Mouse (Mus musculus): ENCODE results near the gene Cma1. TPM values are rescaled to one million over a fixed set of nuclear protein-coding genes. Genes with fewer than 3 reads are reported as not detected.
"Not testable (repeated sequence)": the region's sequence is repeated elsewhere in the genome, so short reads cannot be mapped to it uniquely, and the experiment has no call there.

Cma1 gene
- 1.8 and 1.9 TPM in 2 replicates for polyA plus RNA-seq (2012; rRNA removed)

- no peaks in the 10 kb centered on the region for H3K4me1 ChIP-seq (ENCODE audit: control insufficient read depth, insufficient read depth, low read length)
- 83% methylated on average over 4 of the region's 4 CpGs for WGBS
- DNase-seq = no peak
- TF ChIP-seq CTCF (IDR thresholded peaks at IDR 0.05; ENCODE audit: insufficient read depth, low read length) = no peak
- TF ChIP-seq POLR2A (IDR thresholded peaks at IDR 0.05; ENCODE audit: borderline replicate concordance, extremely low read depth, low read depth, low read length) = no peak
- H3K4me3 ChIP-seq (replicated peaks; ENCODE audit: extremely low read depth, low read depth, low read length) = no peak within 1 kb of the TSS
Measured at GRCm38 (mm10) chr14:55944575-55944974, at the start of gene Cma1. Cma1 (minus strand) TSS chr14:55944675.

GRCm38 (mm10) chr14:55987464-55987863 lies 43.0 kb upstream of the Cma1 start:
- 80% methylated on average over 2 of the region's 3 CpGs for WGBS
- DNase-seq; H3K4me1 ChIP-seq (ENCODE audit: control insufficient read depth, insufficient read depth, low read length); H3K4me3 ChIP-seq (replicated peaks; ENCODE audit: extremely low read depth, low read depth, low read length): not testable (repeated sequence)

- not testable (repeated sequence) for H3K4me1 ChIP-seq (ENCODE audit: control insufficient read depth, insufficient read depth, low read length); H3K4me3 ChIP-seq (replicated peaks; ENCODE audit: extremely low read depth, low read depth, low read length); DNase-seq
- WGBS = 63% methylated on average over 2 of the region's 2 CpGs
Measured at GRCm38 (mm10) chr14:55963900-55964299, 19.4 kb upstream of the Cma1 start.

GRCm38 (mm10) chr14:55963263-55963662 lies 18.8 kb upstream of the Cma1 start:
- H3K4me3 ChIP-seq (replicated peaks; ENCODE audit: extremely low read depth, low read depth, low read length) = no peak overlapping the region
- no peak for DNase-seq
- no peaks in the 10 kb centered on the region for H3K4me1 ChIP-seq (ENCODE audit: control insufficient read depth, insufficient read depth, low read length)
- WGBS = 57% methylated on average over 1 of the region's 1 CpGs
- TF ChIP-seq POLR2A (IDR thresholded peaks at IDR 0.05; ENCODE audit: borderline replicate concordance, extremely low read depth, low read depth, low read length) (no peak), CTCF (IDR thresholded peaks at IDR 0.05; ENCODE audit: insufficient read depth, low read length) (no peak)

- H3K4me1 ChIP-seq (ENCODE audit: control insufficient read depth, insufficient read depth, low read length) = no peaks in the 10 kb centered on the region
- no peak for TF ChIP-seq POLR2A (IDR thresholded peaks at IDR 0.05; ENCODE audit: borderline replicate concordance, extremely low read depth, low read depth, low read length)
- no peak within 1 kb of the TSS for H3K4me3 ChIP-seq (replicated peaks; ENCODE audit: extremely low read depth, low read depth, low read length)
- WGBS = 69% methylated on average over 6 of the region's 6 CpGs
- DNase-seq = no peak
Measured at GRCm38 (mm10) chr14:55950346-55951030, 6.0 kb upstream of the Cma1 start, which contains the start of gene Cma2. Cma2 (plus strand) TSS chr14:55950980.

GRCm38 (mm10) chr14:55946269-55946969 lies 1.9 kb upstream of the Cma1 start:
- TF ChIP-seq CTCF (IDR thresholded peaks at IDR 0.05; ENCODE audit: insufficient read depth, low read length) (no peak), POLR2A (IDR thresholded peaks at IDR 0.05; ENCODE audit: borderline replicate concordance, extremely low read depth, low read depth, low read length) (no peak)
- 22% methylated on average over 2 of the region's 2 CpGs for WGBS
- no peaks in the 10 kb centered on the region for H3K4me1 ChIP-seq (ENCODE audit: control insufficient read depth, insufficient read depth, low read length)
- no peak for DNase-seq
- H3K4me3 ChIP-seq (replicated peaks; ENCODE audit: extremely low read depth, low read depth, low read length) = no peak overlapping the region

- DNase-seq = no peak
- Histone ChIP-seq H3K4me1 (ENCODE audit: control insufficient read depth, insufficient read depth, low read length) (no peaks in the 10 kb centered on the region), H3K4me3 (replicated peaks; ENCODE audit: extremely low read depth, low read depth, low read length) (no peak overlapping the region)
- 76% methylated on average over 11 of the region's 11 CpGs for WGBS
- TF ChIP-seq CTCF (IDR thresholded peaks at IDR 0.05; ENCODE audit: insufficient read depth, low read length) = no peak
- no peak for TF ChIP-seq POLR2A (IDR thresholded peaks at IDR 0.05; ENCODE audit: borderline replicate concordance, extremely low read depth, low read depth, low read length)
Measured at GRCm38 (mm10) chr14:55943601-55944000, 874 bp downstream of the Cma1 start.

- 32% methylated on average over 7 of the region's 7 CpGs for WGBS
- Histone ChIP-seq H3K4me3 (replicated peaks; ENCODE audit: extremely low read depth, low read depth, low read length) (no peak overlapping the region), H3K4me1 (ENCODE audit: control insufficient read depth, insufficient read depth, low read length) (no peaks in the 10 kb centered on the region)
- no peak for DNase-seq
- TF ChIP-seq CTCF (IDR thresholded peaks at IDR 0.05; ENCODE audit: insufficient read depth, low read length) = no peak
- no peak for TF ChIP-seq POLR2A (IDR thresholded peaks at IDR 0.05; ENCODE audit: borderline replicate concordance, extremely low read depth, low read depth, low read length)
Measured at GRCm38 (mm10) chr14:55940070-55940800, 4.2 kb downstream of the Cma1 start.

GRCm38 (mm10) chr14:55933586-55933985 lies 10.9 kb downstream of the Cma1 start:
- WGBS = 13% methylated on average over 7 of the region's 7 CpGs
- peak; percentile 68 for DNase-seq
- TF ChIP-seq POLR2A (IDR thresholded peaks at IDR 0.05; ENCODE audit: borderline replicate concordance, extremely low read depth, low read depth, low read length) = no peak
- no peak for TF ChIP-seq CTCF (IDR thresholded peaks at IDR 0.05; ENCODE audit: insufficient read depth, low read length)
- no peak overlapping the region for H3K4me3 ChIP-seq (replicated peaks; ENCODE audit: extremely low read depth, low read depth, low read length)
- 0 out of 2 replicates have a peak, but pooled peaks cover 4% of the 10 kb centered on the region for H3K4me1 ChIP-seq (ENCODE audit: control insufficient read depth, insufficient read depth, low read length)
